Mouse (Mus musculus): Measurements from ENCODE around the gene Zbtb2. TPM values are rescaled to one million over a fixed set of nuclear protein-coding genes. Genes with fewer than 3 reads are reported as not detected.

The Zbtb2 gene
- polyA plus RNA-seq, 1 experiment from 2014 or later, result 5.1 TPM

DNA sequence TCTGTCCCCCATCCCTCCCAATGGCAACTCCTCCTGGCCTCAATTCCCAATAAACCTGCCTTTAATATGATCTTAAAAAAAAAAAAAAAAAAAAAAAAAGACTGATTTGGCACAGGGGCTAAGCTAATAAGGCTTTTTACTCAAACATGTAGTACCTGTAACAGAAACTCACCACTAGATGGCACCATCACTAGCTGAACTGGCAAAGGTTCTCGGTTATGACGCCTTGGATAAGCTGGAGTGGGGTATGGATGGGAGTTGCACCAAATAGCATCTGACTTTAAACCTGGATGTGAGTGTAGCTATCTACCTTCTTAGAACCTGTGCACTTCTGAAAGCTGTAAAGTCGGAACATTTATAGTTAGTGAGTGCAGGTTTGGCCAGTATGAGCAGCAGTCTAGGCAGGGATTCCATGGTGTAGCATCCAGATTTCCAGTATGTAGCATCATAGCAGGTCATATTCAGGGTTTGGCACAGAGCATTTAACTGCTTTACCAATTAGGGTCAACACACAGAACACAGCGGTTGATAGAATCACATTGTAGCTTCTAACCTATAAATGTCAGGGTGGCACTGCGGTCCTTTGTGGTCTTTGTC is 17.1 kb upstream of the Zbtb2 start:
- Histone ChIP-seq H3K4me3 (ENCODE audit: low read depth, low read length) (no peak overlapping the region), H3K4me2 (replicated peaks; ENCODE audit: low read depth) (no peak overlapping the region), H3K27me3 (replicated peaks; ENCODE audit: control insufficient read depth, insufficient read depth, low read length) (no peaks in the 10 kb centered on the region), H3K4me1 (replicated peaks; ENCODE audit: control insufficient read depth, insufficient read depth, low read length) (no peaks in the 10 kb centered on the region), H3K27ac (ENCODE audit: low read depth, low read length) (no peak overlapping the region), H3K9me3 (ENCODE audit: control insufficient read depth) (no peaks in the 10 kb centered on the region), H3K9ac (ENCODE audit: low read depth, low read length) (no peak overlapping the region), H3K36me3 (ENCODE audit: control insufficient read depth, insufficient read depth) (peaks cover 47% of the 10 kb centered on the region)
- ATAC-seq, result no peak; the same call in 1 of the 2 replicates
- TF ChIP-seq CTCF (IDR thresholded peaks at IDR 0.05; ENCODE audit: low read depth), result peak; percentile 84
- WGBS, result 59% methylated on average over 5 of the region's 5 CpGs

DNA sequence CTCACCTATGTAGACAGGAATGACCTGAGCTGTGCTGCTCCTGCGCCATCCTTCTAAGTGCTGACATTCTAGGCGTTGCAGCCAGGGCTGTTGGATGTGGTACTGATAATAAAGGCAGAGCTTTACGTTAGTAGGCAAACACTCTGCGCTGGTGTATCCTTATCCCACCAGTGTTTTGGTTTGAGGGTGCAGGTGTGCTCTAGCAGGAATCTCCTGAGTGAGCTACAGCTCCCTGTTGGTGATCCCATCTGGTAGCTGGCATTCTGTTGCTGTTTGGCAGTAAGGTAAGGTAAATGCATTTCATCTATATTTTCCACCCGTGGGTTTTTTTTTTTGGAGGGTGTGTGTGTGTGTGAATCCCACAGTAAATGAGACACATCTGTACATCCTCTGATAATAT is 10.2 kb upstream of the Zbtb2 start:
- no peaks in the 10 kb centered on the region for H3K9me3 ChIP-seq (ENCODE audit: control insufficient read depth)
- 75% methylated on average over 5 of the region's 5 CpGs for WGBS
- ATAC-seq, result no peak
- no peak overlapping the region for H3K4me3 ChIP-seq (ENCODE audit: low read depth, low read length)
- H3K36me3 ChIP-seq (ENCODE audit: control insufficient read depth, insufficient read depth), result peaks cover 33% of the 10 kb centered on the region
- no peak for TF ChIP-seq CTCF (IDR thresholded peaks at IDR 0.05; ENCODE audit: low read depth)
- no peaks in the 10 kb centered on the region for H3K4me1 ChIP-seq (replicated peaks; ENCODE audit: control insufficient read depth, insufficient read depth, low read length)
- H3K9ac ChIP-seq (ENCODE audit: low read depth, low read length), result no peak overlapping the region
- no peaks in the 10 kb centered on the region for H3K27me3 ChIP-seq (replicated peaks; ENCODE audit: control insufficient read depth, insufficient read depth, low read length)
- no peak overlapping the region for H3K27ac ChIP-seq (ENCODE audit: low read depth, low read length)
- no peak overlapping the region for H3K4me2 ChIP-seq (replicated peaks; ENCODE audit: low read depth)

DNA sequence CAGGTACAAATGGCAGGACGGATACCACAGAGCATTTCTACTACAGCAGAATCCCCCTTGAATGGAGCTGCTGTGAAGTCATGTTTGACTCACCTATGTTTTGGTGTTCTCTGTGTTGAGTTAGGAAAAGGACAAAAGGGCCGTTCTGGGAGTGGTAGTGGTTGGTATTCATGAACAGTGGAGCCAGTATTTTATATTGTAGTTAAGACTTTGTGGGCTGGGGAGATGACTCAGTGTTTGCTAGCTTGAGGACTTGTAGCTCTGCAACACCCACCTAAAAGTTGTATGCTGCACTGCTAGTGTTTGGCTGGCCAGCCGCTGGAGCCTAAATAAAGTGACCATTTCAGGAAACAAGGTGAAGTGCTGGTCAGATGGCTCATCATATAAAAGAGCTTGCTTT is 7.4 kb upstream of the Zbtb2 start:
- WGBS, result 82% methylated on average over 3 of the region's 3 CpGs
- Histone ChIP-seq H3K9me3 (ENCODE audit: control insufficient read depth) (no peaks in the 10 kb centered on the region), H3K4me3 (ENCODE audit: low read depth, low read length) (no peak overlapping the region), H3K36me3 (ENCODE audit: control insufficient read depth, insufficient read depth) (peaks cover 23% of the 10 kb centered on the region), H3K4me1 (replicated peaks; ENCODE audit: control insufficient read depth, insufficient read depth, low read length) (0 out of 2 replicates have a peak, but pooled peaks cover 3% of the 10 kb centered on the region), H3K4me2 (replicated peaks; ENCODE audit: low read depth) (no peak overlapping the region), H3K27me3 (replicated peaks; ENCODE audit: control insufficient read depth, insufficient read depth, low read length) (no peaks in the 10 kb centered on the region), H3K9ac (ENCODE audit: low read depth, low read length) (no peak overlapping the region), H3K27ac (ENCODE audit: low read depth, low read length) (no peak overlapping the region)
- ATAC-seq, result no peak
- TF ChIP-seq CTCF (IDR thresholded peaks at IDR 0.05; ENCODE audit: low read depth), result no peak

DNA sequence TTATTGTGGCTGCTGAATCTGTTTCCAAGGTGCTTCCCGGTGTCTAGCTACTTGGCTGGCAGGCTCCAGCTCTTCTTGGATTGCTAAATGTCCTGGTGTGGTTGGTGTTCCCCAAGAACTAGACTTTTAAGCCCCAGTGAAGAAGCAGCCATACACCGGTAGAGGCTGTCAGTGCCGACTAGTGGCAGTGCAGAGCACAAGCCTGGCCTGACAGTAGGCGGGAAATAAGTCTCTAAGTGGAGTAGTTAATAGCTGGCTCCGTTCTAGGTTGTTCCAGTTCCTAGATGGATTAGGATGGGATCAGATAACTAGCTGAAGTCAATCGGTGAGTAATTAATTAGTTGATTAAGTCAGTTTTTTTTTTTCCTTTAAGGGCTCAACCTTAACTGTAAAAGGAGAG is 3.9 kb upstream of the Zbtb2 start:
- Histone ChIP-seq H3K27ac (ENCODE audit: low read depth, low read length) (no peak overlapping the region), H3K36me3 (ENCODE audit: control insufficient read depth, insufficient read depth) (peaks cover 13% of the 10 kb centered on the region), H3K4me2 (replicated peaks; ENCODE audit: low read depth) (no peak overlapping the region), H3K4me1 (replicated peaks; ENCODE audit: control insufficient read depth, insufficient read depth, low read length) (peaks cover 10% of the 10 kb centered on the region), H3K9me3 (ENCODE audit: control insufficient read depth) (no peaks in the 10 kb centered on the region), H3K4me3 (ENCODE audit: low read depth, low read length) (no peak overlapping the region), H3K9ac (ENCODE audit: low read depth, low read length) (no peak overlapping the region), H3K27me3 (replicated peaks; ENCODE audit: control insufficient read depth, insufficient read depth, low read length) (no peaks in the 10 kb centered on the region)
- ATAC-seq, result no peak
- TF ChIP-seq CTCF (IDR thresholded peaks at IDR 0.05; ENCODE audit: low read depth), result peak; percentile 78
- 25% methylated on average over 6 of the region's 6 CpGs for WGBS

DNA sequence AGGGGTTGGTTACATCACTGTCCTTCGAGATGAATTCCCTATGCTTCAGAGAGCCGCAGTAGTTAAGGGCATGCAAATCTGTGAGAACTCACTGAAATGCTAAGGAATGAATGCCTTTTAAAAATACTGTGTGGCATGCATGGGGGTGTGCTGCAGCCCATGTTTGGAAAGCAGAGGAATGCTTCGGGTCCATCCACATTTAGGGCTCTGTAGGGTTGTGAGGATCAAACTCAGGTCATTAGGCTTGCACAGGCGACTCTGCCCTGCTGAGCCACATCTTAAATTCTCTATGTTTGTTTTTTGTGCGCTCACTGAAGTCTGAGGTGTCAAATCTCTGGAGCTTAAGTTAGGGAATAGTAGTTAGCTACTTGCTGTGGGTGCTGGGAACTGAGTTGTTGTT is 3.2 kb upstream of the Zbtb2 start:
- Histone ChIP-seq H3K4me1 (replicated peaks; ENCODE audit: control insufficient read depth, insufficient read depth, low read length) (peaks cover 10% of the 10 kb centered on the region), H3K27me3 (replicated peaks; ENCODE audit: control insufficient read depth, insufficient read depth, low read length) (no peaks in the 10 kb centered on the region), H3K27ac (ENCODE audit: low read depth, low read length) (no peak overlapping the region), H3K36me3 (ENCODE audit: control insufficient read depth, insufficient read depth) (peaks cover 13% of the 10 kb centered on the region), H3K4me2 (replicated peaks; ENCODE audit: low read depth) (no peak overlapping the region), H3K9me3 (ENCODE audit: control insufficient read depth) (no peaks in the 10 kb centered on the region), H3K9ac (ENCODE audit: low read depth, low read length) (no peak overlapping the region), H3K4me3 (ENCODE audit: low read depth, low read length) (no peak overlapping the region)
- no peak for TF ChIP-seq CTCF (IDR thresholded peaks at IDR 0.05; ENCODE audit: low read depth)
- WGBS, result 62% methylated on average over 5 of the region's 5 CpGs
- ATAC-seq, result no peak

DNA sequence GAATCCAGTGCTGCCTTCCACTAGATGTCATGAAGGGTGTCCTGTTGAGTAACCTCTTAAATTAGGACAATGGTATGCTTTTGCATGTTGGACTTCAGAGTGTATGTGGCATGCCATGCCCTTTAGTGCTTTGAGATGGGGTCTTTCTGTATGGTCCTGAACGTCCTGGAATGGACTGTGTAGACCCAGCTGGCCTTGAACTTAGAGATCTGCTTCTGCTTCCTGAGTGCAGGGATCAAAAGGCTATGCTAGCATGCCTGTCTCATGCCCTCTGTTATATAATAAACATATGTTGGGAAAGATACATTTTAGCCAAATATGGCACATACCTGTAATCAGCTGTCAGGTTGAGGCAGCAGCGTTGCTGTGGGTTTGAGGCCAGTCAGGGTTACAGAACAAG is 2.6 kb upstream of the Zbtb2 start:
- WGBS, result 39% methylated on average over 2 of the region's 2 CpGs
- H3K9ac ChIP-seq (ENCODE audit: low read depth, low read length), result no peak overlapping the region
- no peak overlapping the region for H3K27ac ChIP-seq (ENCODE audit: low read depth, low read length)
- H3K36me3 ChIP-seq (ENCODE audit: control insufficient read depth, insufficient read depth), result peaks cover 9% of the 10 kb centered on the region
- no peaks in the 10 kb centered on the region for H3K27me3 ChIP-seq (replicated peaks; ENCODE audit: control insufficient read depth, insufficient read depth, low read length)
- H3K4me3 ChIP-seq (ENCODE audit: low read depth, low read length), result no peak overlapping the region
- no peak overlapping the region for H3K4me2 ChIP-seq (replicated peaks; ENCODE audit: low read depth)
- no peak for ATAC-seq
- TF ChIP-seq CTCF (IDR thresholded peaks at IDR 0.05; ENCODE audit: low read depth), result no peak
- peaks cover 10% of the 10 kb centered on the region for H3K4me1 ChIP-seq (replicated peaks; ENCODE audit: control insufficient read depth, insufficient read depth, low read length)
- H3K9me3 ChIP-seq (ENCODE audit: control insufficient read depth), result no peaks in the 10 kb centered on the region
